Mouse (Mus musculus): ENCODE results near the gene Umps. TPM values are rescaled to one million over a fixed set of nuclear protein-coding genes. Genes with fewer than 3 reads are reported as not detected.

Gene Umps
- 6.1 TPM in 2 replicates for polyA plus RNA-seq (2012; rRNA removed)

DNA sequence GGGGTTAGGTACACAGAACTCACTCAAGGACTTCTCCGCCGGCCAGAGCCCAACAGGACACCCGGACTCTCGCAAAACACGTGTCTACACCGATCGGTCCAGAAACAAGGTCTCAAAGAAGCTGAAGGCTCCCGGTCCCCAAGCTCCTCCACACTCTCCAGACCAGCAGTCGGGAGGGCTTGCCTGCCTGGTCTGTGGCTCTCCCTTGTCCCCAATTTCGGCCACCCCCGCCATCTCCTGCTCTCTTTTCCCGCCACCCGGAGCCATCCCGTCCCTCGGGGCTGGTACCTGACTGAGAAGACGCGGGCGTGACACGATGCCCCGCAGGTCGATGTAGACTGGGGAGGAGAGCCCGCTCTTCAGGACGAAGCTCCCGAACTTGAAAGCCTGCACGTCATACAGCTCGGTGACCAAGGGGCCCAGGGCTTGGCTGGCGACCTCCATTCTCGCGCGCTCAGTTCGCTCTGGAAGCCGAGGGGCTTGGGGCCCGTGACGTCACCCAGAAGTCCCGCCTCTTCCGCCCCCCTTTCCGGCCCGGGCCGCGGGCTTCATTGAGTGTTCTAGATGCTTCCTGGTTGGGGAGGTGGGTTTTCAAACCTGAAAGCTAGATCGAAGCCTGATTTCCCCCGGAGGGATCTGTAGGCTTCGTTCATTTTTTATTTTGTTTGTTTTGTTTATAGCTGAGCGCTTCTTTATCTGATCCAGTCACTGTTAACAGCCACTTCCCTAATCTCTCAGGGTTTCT is at the start of gene Umps:
Umps (minus strand) TSS at position 501 of the 745 bp plus-strand sequence.
- WGBS = under 1% methylated on average over 44 of the region's 44 CpGs
- H3K27ac ChIP-seq (ENCODE audit: insufficient read depth, low read length) = peak within 1 kb of the TSS; percentile 43; the same call in 1 of the 2 replicates
- TF ChIP-seq CTCF (IDR thresholded peaks at IDR 0.05; ENCODE audit: extremely low read depth, insufficient read depth, insufficient read length, insufficient replicate concordance) (no peak), POLR2A (IDR thresholded peaks at IDR 0.05; ENCODE audit: low read depth, low read length) (peak; percentile 21; the same call in 1 of the 2 replicates)

DNA sequence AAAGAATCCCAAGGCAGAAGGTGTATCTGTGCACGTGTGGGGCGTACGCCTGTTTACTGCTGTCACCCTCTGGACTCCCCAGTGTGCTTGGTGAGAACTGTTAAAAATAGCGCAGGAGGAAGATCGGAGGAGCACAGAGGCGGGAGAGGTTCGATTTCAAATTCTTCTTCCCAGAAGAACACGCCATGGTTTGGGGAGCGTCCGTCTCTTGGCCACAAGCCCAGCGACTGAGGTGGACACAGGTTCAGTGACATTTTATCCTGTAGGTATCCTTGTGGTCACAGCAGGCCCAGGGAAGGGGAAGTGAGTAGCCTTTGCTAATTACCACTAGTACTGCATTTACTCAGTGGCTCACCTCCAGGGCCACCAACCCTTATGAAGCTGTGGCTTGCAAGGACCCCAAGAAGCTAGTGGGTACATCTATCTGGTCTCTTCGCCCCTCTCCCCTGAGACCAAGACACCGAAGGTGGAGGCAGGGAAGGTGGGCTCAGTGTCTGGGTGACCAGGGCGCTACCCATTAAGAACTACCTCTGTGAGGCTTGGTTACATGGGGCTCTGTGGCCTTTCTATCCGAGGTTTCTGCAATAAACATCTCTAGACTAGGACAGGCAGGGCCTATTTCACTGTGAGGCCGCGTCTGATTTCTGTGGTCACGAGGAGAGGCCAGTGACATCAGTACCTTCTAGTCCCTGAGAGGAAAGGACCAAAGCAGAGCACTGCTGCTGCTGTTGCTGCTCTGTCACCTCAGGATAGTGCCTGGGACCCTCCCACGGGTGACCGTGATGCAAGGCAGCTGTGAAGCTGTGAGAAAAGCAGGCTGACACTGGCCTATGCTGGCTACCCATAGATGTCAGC is 45.4 kb upstream of the Umps start:
- no peak overlapping the region for H3K27ac ChIP-seq (ENCODE audit: insufficient read depth, low read length)
- H3K4me3 ChIP-seq (ENCODE audit: extremely low read depth, insufficient read depth, insufficient read length) = no peak overlapping the region
- no peak for DNase-seq (ENCODE audit: low read depth in 1 of 2, low spot score in 2 of 2)
- no peaks in the 10 kb centered on the region for H3K4me1 ChIP-seq (ENCODE audit: control insufficient read depth, insufficient read depth, insufficient read length)
- no peaks in the 10 kb centered on the region for H3K36me3 ChIP-seq (ENCODE audit: control insufficient read depth, insufficient read depth, low read length)
- TF ChIP-seq POLR2A (IDR thresholded peaks at IDR 0.05; ENCODE audit: low read depth, low read length) (no peak), CTCF (IDR thresholded peaks at IDR 0.05; ENCODE audit: extremely low read depth, insufficient read depth, insufficient read length, insufficient replicate concordance) (no peak)
- H3K27me3 ChIP-seq (ENCODE audit: control insufficient read depth, insufficient read depth, low read length) = no peaks in the 10 kb centered on the region
- WGBS = 84% methylated on average over 20 of the region's 20 CpGs

More for the DNA sequence above, at the start of gene Umps:
- Histone ChIP-seq H3K4me3 (ENCODE audit: extremely low read depth, insufficient read depth, insufficient read length) (peak within 1 kb of the TSS; percentile 89), H3K36me3 (ENCODE audit: control insufficient read depth, insufficient read depth, low read length) (peaks cover 8% of the 10 kb centered on the region), H3K4me1 (ENCODE audit: control insufficient read depth, insufficient read depth, insufficient read length) (no peaks in the 10 kb centered on the region), H3K27me3 (ENCODE audit: control insufficient read depth, insufficient read depth, low read length) (no peaks in the 10 kb centered on the region)
- peak; percentile 52 to 83 for DNase-seq (ENCODE audit: low read depth in 1 of 2, low spot score in 2 of 2)

DNA sequence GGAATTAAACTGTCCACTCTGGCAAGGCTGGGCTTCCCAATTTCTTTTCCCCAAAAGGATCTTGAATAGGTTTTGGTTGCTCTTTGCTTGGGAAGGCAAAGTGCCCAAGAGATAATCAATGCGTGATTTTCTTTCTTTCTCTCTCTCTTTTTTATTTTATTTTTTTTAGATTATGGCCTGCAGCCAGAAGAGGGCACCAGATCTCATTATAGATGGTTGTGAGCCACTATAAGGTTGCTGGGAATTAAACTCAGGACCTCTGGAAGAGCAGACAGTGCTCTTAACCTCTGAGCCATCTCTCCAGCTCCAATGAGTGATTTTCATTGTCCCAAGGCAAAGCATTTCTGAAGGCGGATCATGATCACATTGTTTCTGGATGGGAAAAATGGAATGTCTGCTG is 42.7 kb upstream of the Umps start:
- no peaks in the 10 kb centered on the region for H3K36me3 ChIP-seq (ENCODE audit: control insufficient read depth, insufficient read depth, low read length)
- TF ChIP-seq POLR2A (IDR thresholded peaks at IDR 0.05; ENCODE audit: low read depth, low read length) (no peak), CTCF (IDR thresholded peaks at IDR 0.05; ENCODE audit: extremely low read depth, insufficient read depth, insufficient read length, insufficient replicate concordance) (no peak)
- WGBS = 94% methylated on average over 2 of the region's 2 CpGs
- H3K4me3 ChIP-seq (ENCODE audit: extremely low read depth, insufficient read depth, insufficient read length) = no peak overlapping the region
- no peaks in the 10 kb centered on the region for H3K4me1 ChIP-seq (ENCODE audit: control insufficient read depth, insufficient read depth, insufficient read length)
- no peak for DNase-seq (ENCODE audit: low read depth in 1 of 2, low spot score in 2 of 2)
- no peaks in the 10 kb centered on the region for H3K27me3 ChIP-seq (ENCODE audit: control insufficient read depth, insufficient read depth, low read length)
- H3K27ac ChIP-seq (ENCODE audit: insufficient read depth, low read length) = no peak overlapping the region

DNA sequence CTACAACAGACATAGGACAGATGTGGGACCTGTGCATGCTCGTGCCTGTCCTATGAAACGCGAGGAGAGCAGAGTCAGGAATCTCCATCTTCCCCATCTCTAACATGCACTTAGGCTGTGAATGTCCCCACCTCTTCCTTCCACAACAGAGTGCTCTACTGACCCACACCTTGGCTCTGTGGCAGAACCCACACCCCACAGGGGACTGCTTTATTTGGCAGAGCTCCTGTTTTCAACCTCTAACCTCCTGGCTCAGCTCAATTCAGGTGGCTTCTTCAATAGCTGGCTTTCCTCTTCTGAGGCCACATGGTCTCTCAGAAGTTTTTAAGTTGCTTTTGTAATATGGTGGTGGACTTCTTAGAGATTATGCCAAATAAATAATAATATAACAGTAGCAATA is 39.1 kb upstream of the Umps start:
- H3K27ac ChIP-seq (ENCODE audit: insufficient read depth, low read length) = no peak overlapping the region
- no peaks in the 10 kb centered on the region for H3K36me3 ChIP-seq (ENCODE audit: control insufficient read depth, insufficient read depth, low read length)
- H3K4me3 ChIP-seq (ENCODE audit: extremely low read depth, insufficient read depth, insufficient read length) = no peak overlapping the region
- no peaks in the 10 kb centered on the region for H3K4me1 ChIP-seq (ENCODE audit: control insufficient read depth, insufficient read depth, insufficient read length)
- DNase-seq (ENCODE audit: low read depth in 1 of 2, low spot score in 2 of 2) = no peak
- no peaks in the 10 kb centered on the region for H3K27me3 ChIP-seq (ENCODE audit: control insufficient read depth, insufficient read depth, low read length)
- TF ChIP-seq CTCF (IDR thresholded peaks at IDR 0.05; ENCODE audit: extremely low read depth, insufficient read depth, insufficient read length, insufficient replicate concordance) (no peak), POLR2A (IDR thresholded peaks at IDR 0.05; ENCODE audit: low read depth, low read length) (no peak)
- WGBS = 88% methylated on average over 3 of the region's 3 CpGs

DNA sequence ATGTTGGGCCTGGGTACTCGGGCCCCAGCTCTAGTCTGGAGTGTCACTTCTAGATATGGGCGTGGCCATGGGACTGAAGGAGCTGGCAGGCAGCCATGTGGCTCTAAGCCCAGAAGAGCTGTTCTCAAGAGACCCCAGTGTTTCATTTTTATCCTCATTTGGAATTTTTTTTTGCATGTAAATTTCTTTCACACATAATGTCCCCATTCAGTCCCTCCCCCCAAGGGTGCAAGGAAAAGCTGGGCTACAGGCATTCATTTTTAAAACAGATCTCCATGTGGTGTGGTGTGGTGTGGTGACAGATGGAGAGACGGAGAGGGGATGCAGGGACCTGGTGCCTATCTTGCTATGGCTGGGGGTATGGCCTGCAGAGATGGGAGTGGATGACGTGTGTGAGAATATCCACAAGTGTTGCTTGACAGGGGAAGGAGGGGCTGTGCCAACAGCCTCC is 37.3 kb upstream of the Umps start:
- Histone ChIP-seq H3K27ac (ENCODE audit: insufficient read depth, low read length) (no peak overlapping the region), H3K36me3 (ENCODE audit: control insufficient read depth, insufficient read depth, low read length) (no peaks in the 10 kb centered on the region), H3K4me3 (ENCODE audit: extremely low read depth, insufficient read depth, insufficient read length) (no peak overlapping the region), H3K27me3 (ENCODE audit: control insufficient read depth, insufficient read depth, low read length) (no peaks in the 10 kb centered on the region), H3K4me1 (ENCODE audit: control insufficient read depth, insufficient read depth, insufficient read length) (no peaks in the 10 kb centered on the region)
- no peak for TF ChIP-seq CTCF (IDR thresholded peaks at IDR 0.05; ENCODE audit: extremely low read depth, insufficient read depth, insufficient read length, insufficient replicate concordance)
- no peak for TF ChIP-seq POLR2A (IDR thresholded peaks at IDR 0.05; ENCODE audit: low read depth, low read length)
- WGBS = 61% methylated on average over 4 of the region's 4 CpGs
- no peak for DNase-seq (ENCODE audit: low read depth in 1 of 2, low spot score in 2 of 2)

DNA sequence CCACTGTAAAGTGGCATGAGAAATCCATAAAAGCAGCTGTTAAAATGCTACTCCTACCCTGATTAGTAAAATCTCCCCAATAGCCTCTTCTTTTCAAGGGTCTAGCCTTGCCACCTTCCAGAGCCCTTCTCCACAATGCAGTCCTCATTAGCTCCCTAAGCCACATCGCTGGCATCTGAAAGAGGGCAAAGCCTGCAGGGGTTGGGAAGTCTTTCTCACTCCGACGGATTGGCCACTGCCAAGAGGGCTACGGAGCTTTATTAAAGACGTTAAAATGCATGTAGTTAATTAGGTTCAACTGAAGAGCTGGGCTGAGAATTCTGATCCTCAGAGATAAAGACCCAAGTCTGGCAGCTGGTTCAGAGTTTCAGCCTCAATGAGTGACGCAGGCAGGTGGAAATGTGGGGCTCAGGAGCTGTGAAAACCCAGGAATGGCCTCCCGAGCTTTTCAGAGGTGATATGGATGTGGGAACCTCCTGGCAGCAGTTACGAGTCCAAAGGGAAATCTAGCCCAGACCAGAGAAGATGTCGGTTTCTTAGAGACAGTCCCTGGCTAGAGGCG is 36.8 kb upstream of the Umps start:
- H3K4me3 ChIP-seq (ENCODE audit: extremely low read depth, insufficient read depth, insufficient read length) = no peak overlapping the region
- H3K36me3 ChIP-seq (ENCODE audit: control insufficient read depth, insufficient read depth, low read length) = no peaks in the 10 kb centered on the region
- 81% methylated on average over 10 of the region's 10 CpGs for whole genome bisulfite sequencing
- DNase-seq (ENCODE audit: low read depth in 1 of 2, low spot score in 2 of 2) = no peak
- H3K4me1 ChIP-seq (ENCODE audit: control insufficient read depth, insufficient read depth, insufficient read length) = no peaks in the 10 kb centered on the region
- H3K27me3 ChIP-seq (ENCODE audit: control insufficient read depth, insufficient read depth, low read length) = no peaks in the 10 kb centered on the region
- no peak overlapping the region for H3K27ac ChIP-seq (ENCODE audit: insufficient read depth, low read length)
- TF ChIP-seq POLR2A (IDR thresholded peaks at IDR 0.05; ENCODE audit: low read depth, low read length) (no peak), CTCF (IDR thresholded peaks at IDR 0.05; ENCODE audit: extremely low read depth, insufficient read depth, insufficient read length, insufficient replicate concordance) (no peak)

Measured in spleen, adult 2 months (tissue).